18 mouse cellular contexts compared by ENCODE assay signal in the genomic region with DNA sequence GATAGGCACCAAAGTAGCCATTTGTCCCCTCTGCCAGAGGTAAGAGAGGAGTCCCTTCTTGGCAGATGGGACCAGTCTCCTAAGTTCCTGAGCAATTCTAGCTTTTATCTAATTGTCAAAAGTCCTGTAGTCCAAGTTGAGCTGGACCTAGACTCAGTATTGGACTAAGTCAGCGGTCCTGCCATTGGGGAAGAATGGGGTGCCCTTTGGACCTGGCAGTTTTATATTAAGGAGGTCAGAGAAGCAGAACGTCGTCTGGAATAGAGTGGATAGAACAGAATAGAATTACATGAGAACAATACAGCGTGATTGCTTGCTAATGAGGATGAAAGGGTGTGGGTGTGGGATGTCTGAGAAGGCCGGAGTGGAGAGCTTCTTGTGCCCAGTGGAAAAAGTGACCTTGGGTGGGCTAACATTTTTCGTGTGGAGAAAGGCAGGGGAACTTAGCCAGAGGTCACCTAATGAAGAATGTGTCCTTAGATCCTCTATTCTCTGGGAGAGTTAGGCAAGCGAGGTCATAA.
"Had no signal": no experiment of that assay in that cellular context is flagged by ENCODE, and none has a peak within 500 bp of the region (broad histone marks: within the 10 kb centered on the region; RNA-seq: fewer than 3 reads in every experiment).

No protein-coding gene starts in this region.

- H3K36me3 ChIP-seq: liver, embryonic 12.5 days; liver, embryonic 15.5 days; lung, embryonic 15.5 days; midbrain, embryonic 12.5 days; midbrain, embryonic 15.5 days; neural tube, embryonic 13.5 days; stomach, embryonic 15.5 days had no signal

- ATAC-seq: intestine, embryonic 16.5 days; liver, embryonic 12.5 days; midbrain, embryonic 15.5 days had no signal

- DNase-seq: left cerebral cortex, postnatal 4 days; liver; lung, adult 18-20 months; lung, postnatal 10 days; lung, postnatal 36 days; retina, postnatal 1 day; right cerebral cortex, postnatal 25 days; spleen, adult 18-20 months; thymus, postnatal 25 days had no signal

- H3K27ac ChIP-seq: limb, embryonic 13.5 days; liver, embryonic 12.5 days; liver, embryonic 15.5 days; lung, embryonic 15.5 days; midbrain, embryonic 12.5 days; midbrain, embryonic 15.5 days; neural tube, embryonic 13.5 days; stomach, embryonic 15.5 days had no signal

- H3K9me3 ChIP-seq: limb, embryonic 13.5 days; liver, embryonic 12.5 days; liver, embryonic 15.5 days; lung, embryonic 15.5 days; midbrain, embryonic 12.5 days; midbrain, embryonic 15.5 days; neural tube, embryonic 13.5 days; stomach, embryonic 15.5 days had no signal

- H3K27me3 ChIP-seq: limb, embryonic 13.5 days; liver, embryonic 12.5 days; liver, embryonic 15.5 days; lung, embryonic 15.5 days; midbrain, embryonic 15.5 days; neural tube, embryonic 13.5 days; stomach, embryonic 15.5 days had no signal

- H3K4me1 ChIP-seq: liver, embryonic 12.5 days; liver, embryonic 15.5 days; midbrain, embryonic 15.5 days; stomach, embryonic 15.5 days had no signal

- H3K4me3 ChIP-seq: limb, embryonic 13.5 days; liver, embryonic 12.5 days; liver, embryonic 15.5 days; lung, embryonic 15.5 days; midbrain, embryonic 12.5 days; midbrain, embryonic 15.5 days; neural tube, embryonic 13.5 days; stomach, embryonic 15.5 days had no signal

- H3K9ac ChIP-seq: limb, embryonic 13.5 days; liver, embryonic 12.5 days; liver, embryonic 15.5 days; lung, embryonic 15.5 days; midbrain, embryonic 12.5 days; midbrain, embryonic 15.5 days; neural tube, embryonic 13.5 days; stomach, embryonic 15.5 days had no signal

- H3K4me2 ChIP-seq: limb, embryonic 13.5 days; liver, embryonic 12.5 days; liver, embryonic 15.5 days; lung, embryonic 15.5 days; midbrain, embryonic 12.5 days; midbrain, embryonic 15.5 days; neural tube, embryonic 13.5 days; stomach, embryonic 15.5 days had no signal
